Mouse (Mus musculus): ENCODE data around the gene Clca3a1.

- no peak for TF ChIP-seq CTCF (IDR thresholded peaks at IDR 0.05; ENCODE audit: extremely low read depth, insufficient read depth, low read length)
- no peak for TF ChIP-seq POLR2A (IDR thresholded peaks at IDR 0.05; ENCODE audit: extremely low read depth, insufficient read depth, low read length)
Observed at GRCm38 (mm10) chr3:144715901-144716300, 44.9 kb downstream of the Clca3a1 start.
